Mouse (Mus musculus): ENCODE data around the gene Man2a1. TPM values are rescaled to one million over a fixed set of nuclear protein-coding genes. Genes with fewer than 3 reads are reported as not detected.

The Man2a1 gene
- polyA plus RNA-seq, 1 experiment from 2014 or later: 9.3 TPM

GRCm38 (mm10) chr17:64676735-64677469 is 76.4 kb downstream of the Man2a1 start:
- Histone ChIP-seq H3K9ac (no peak overlapping the region), H3K4me3 (no peak overlapping the region), H3K27ac (peak overlapping the region; percentile 27), H3K4me2 (no peak overlapping the region), H3K36me3 (peaks cover 23% of the 10 kb centered on the region), H3K27me3 (no peaks in the 10 kb centered on the region), H3K9me3 (no peaks in the 10 kb centered on the region), H3K4me1 (peaks cover 18% of the 10 kb centered on the region)
- peak; percentile 98 for ATAC-seq (ENCODE audit: borderline replicate concordance, extremely low read depth, low FRiP score, low TSS enrichment)
- 33% methylated on average over 10 of the region's 10 CpGs for WGBS

- Histone ChIP-seq H3K9me3 (no peaks in the 10 kb centered on the region), H3K27me3 (no peaks in the 10 kb centered on the region), H3K4me1 (peaks cover 25% of the 10 kb centered on the region), H3K9ac (no peak overlapping the region), H3K4me2 (no peak overlapping the region), H3K4me3 (no peak overlapping the region), H3K27ac (no peak overlapping the region), H3K36me3 (no peaks in the 10 kb centered on the region)
- ATAC-seq (ENCODE audit: borderline replicate concordance, extremely low read depth, low FRiP score, low TSS enrichment): no peak
- WGBS: 86% methylated on average over 3 of the region's 3 CpGs
Observed at GRCm38 (mm10) chr17:64681461-64681860, 80.9 kb downstream of the Man2a1 start.

GRCm38 (mm10) chr17:64681927-64682326 is 81.4 kb downstream of the Man2a1 start:
- Histone ChIP-seq H3K4me3 (no peak overlapping the region), H3K9ac (no peak overlapping the region), H3K27ac (no peak overlapping the region), H3K36me3 (no peaks in the 10 kb centered on the region), H3K4me2 (no peak overlapping the region), H3K27me3 (no peaks in the 10 kb centered on the region), H3K4me1 (peaks cover 21% of the 10 kb centered on the region), H3K9me3 (no peaks in the 10 kb centered on the region)
- 8% methylated on average over 2 of the region's 2 CpGs for WGBS
- ATAC-seq (ENCODE audit: borderline replicate concordance, extremely low read depth, low FRiP score, low TSS enrichment): peak; percentile 53; the same call in 1 of the 2 replicates

GRCm38 (mm10) chr17:64684088-64684487 is 83.6 kb downstream of the Man2a1 start:
- no peak overlapping the region for H3K4me2 ChIP-seq
- no peaks in the 10 kb centered on the region for H3K9me3 ChIP-seq
- ATAC-seq (ENCODE audit: borderline replicate concordance, extremely low read depth, low FRiP score, low TSS enrichment): no peak
- peaks cover 13% of the 10 kb centered on the region; the same call in 1 of the 2 replicates for H3K4me1 ChIP-seq
- no peak overlapping the region for H3K9ac ChIP-seq
- H3K27me3 ChIP-seq: no peaks in the 10 kb centered on the region
- H3K4me3 ChIP-seq: no peak overlapping the region
- H3K36me3 ChIP-seq: no peaks in the 10 kb centered on the region
- 95% methylated on average over 4 of the region's 4 CpGs for WGBS
- H3K27ac ChIP-seq: no peak overlapping the region

GRCm38 (mm10) chr17:64685216-64685903 is 84.8 kb downstream of the Man2a1 start:
- H3K27ac ChIP-seq: no peak overlapping the region
- H3K4me3 ChIP-seq: no peak overlapping the region
- H3K36me3 ChIP-seq: peaks cover 8% of the 10 kb centered on the region; the same call in 1 of the 2 replicates
- no peak overlapping the region for H3K9ac ChIP-seq
- no peaks in the 10 kb centered on the region for H3K9me3 ChIP-seq
- no peak overlapping the region for H3K4me2 ChIP-seq
- H3K27me3 ChIP-seq: no peaks in the 10 kb centered on the region
- peaks cover 13% of the 10 kb centered on the region; the same call in 1 of the 2 replicates for H3K4me1 ChIP-seq
- WGBS: 69% methylated on average over 6 of the region's 6 CpGs
- no peak for ATAC-seq (ENCODE audit: borderline replicate concordance, extremely low read depth, low FRiP score, low TSS enrichment)

- no peaks in the 10 kb centered on the region for H3K9me3 ChIP-seq
- no peak overlapping the region for H3K4me2 ChIP-seq
- no peak overlapping the region for H3K9ac ChIP-seq
- no peak for ATAC-seq (ENCODE audit: borderline replicate concordance, extremely low read depth, low FRiP score, low TSS enrichment)
- WGBS: 93% methylated on average over 3 of the region's 3 CpGs
- 0 out of 2 replicates have a peak, but pooled peaks cover 6% of the 10 kb centered on the region for H3K4me1 ChIP-seq
- no peak overlapping the region for H3K27ac ChIP-seq
- H3K4me3 ChIP-seq: no peak overlapping the region
- H3K27me3 ChIP-seq: no peaks in the 10 kb centered on the region
- H3K36me3 ChIP-seq: peaks cover 13% of the 10 kb centered on the region; the same call in 1 of the 2 replicates
Observed at GRCm38 (mm10) chr17:64689614-64690013, 89.1 kb downstream of the Man2a1 start.

GRCm38 (mm10) chr17:64697277-64697831 is 96.8 kb downstream of the Man2a1 start:
- H3K4me3 ChIP-seq: no peak overlapping the region
- H3K4me1 ChIP-seq: no peaks in the 10 kb centered on the region
- H3K9ac ChIP-seq: no peak overlapping the region
- H3K27me3 ChIP-seq: no peaks in the 10 kb centered on the region
- H3K27ac ChIP-seq: no peak overlapping the region
- no peak overlapping the region for H3K4me2 ChIP-seq
- no peaks in the 10 kb centered on the region for H3K9me3 ChIP-seq
- no peaks in the 10 kb centered on the region for H3K36me3 ChIP-seq
- no peak for ATAC-seq (ENCODE audit: borderline replicate concordance, extremely low read depth, low FRiP score, low TSS enrichment)
- WGBS: 85% methylated on average over 10 of the region's 10 CpGs

- Histone ChIP-seq H3K4me1 (no peaks in the 10 kb centered on the region), H3K4me3 (no peak overlapping the region), H3K4me2 (no peak overlapping the region), H3K9me3 (no peaks in the 10 kb centered on the region), H3K36me3 (no peaks in the 10 kb centered on the region), H3K27ac (no peak overlapping the region), H3K9ac (no peak overlapping the region), H3K27me3 (no peaks in the 10 kb centered on the region)
- 77% methylated on average over 8 of the region's 8 CpGs for WGBS
- ATAC-seq (ENCODE audit: borderline replicate concordance, extremely low read depth, low FRiP score, low TSS enrichment): no peak
Observed at GRCm38 (mm10) chr17:64698516-64698915, 98.0 kb downstream of the Man2a1 start.

GRCm38 (mm10) chr17:64703649-64704230 is 103.2 kb downstream of the Man2a1 start:
- Histone ChIP-seq H3K4me2 (no peak overlapping the region), H3K4me3 (no peak overlapping the region), H3K27me3 (no peaks in the 10 kb centered on the region), H3K4me1 (no peaks in the 10 kb centered on the region), H3K27ac (no peak overlapping the region), H3K36me3 (no peaks in the 10 kb centered on the region), H3K9ac (no peak overlapping the region), H3K9me3 (no peaks in the 10 kb centered on the region)
- WGBS: 89% methylated on average over 4 of the region's 4 CpGs
- no peak for ATAC-seq (ENCODE audit: borderline replicate concordance, extremely low read depth, low FRiP score, low TSS enrichment)

GRCm38 (mm10) chr17:64707529-64707928 is 107.0 kb downstream of the Man2a1 start:
- 83% methylated on average over 6 of the region's 6 CpGs for WGBS
- Histone ChIP-seq H3K9ac (no peak overlapping the region), H3K4me3 (no peak overlapping the region), H3K27me3 (no peaks in the 10 kb centered on the region), H3K4me2 (no peak overlapping the region), H3K36me3 (no peaks in the 10 kb centered on the region), H3K9me3 (no peaks in the 10 kb centered on the region), H3K27ac (no peak overlapping the region), H3K4me1 (no peaks in the 10 kb centered on the region)
- ATAC-seq (ENCODE audit: borderline replicate concordance, extremely low read depth, low FRiP score, low TSS enrichment): no peak

- H3K4me3 ChIP-seq: no peak overlapping the region
- H3K9ac ChIP-seq: no peak overlapping the region
- 66% methylated on average over 4 of the region's 4 CpGs for WGBS
- no peaks in the 10 kb centered on the region for H3K9me3 ChIP-seq
- peaks cover 5% of the 10 kb centered on the region; the same call in 1 of the 2 replicates for H3K4me1 ChIP-seq
- peak overlapping the region; percentile 29; the same call in 1 of the 2 replicates for H3K27ac ChIP-seq
- ATAC-seq (ENCODE audit: borderline replicate concordance, extremely low read depth, low FRiP score, low TSS enrichment): peak; percentile 11; the same call in 1 of the 2 replicates
- no peak overlapping the region for H3K4me2 ChIP-seq
- no peaks in the 10 kb centered on the region for H3K27me3 ChIP-seq
- H3K36me3 ChIP-seq: 0 out of 2 replicates have a peak, but pooled peaks cover 9% of the 10 kb centered on the region
Observed at GRCm38 (mm10) chr17:64716318-64716717, 115.8 kb downstream of the Man2a1 start.
